Mouse (Mus musculus): ENCODE data around the gene Abca6. TPM values are rescaled to one million over a fixed set of nuclear protein-coding genes. Genes with fewer than 3 reads are reported as not detected.

Gene Abca6
- total and polyA plus RNA-seq, 2 experiments = 20.9 to 296 TPM

DNA sequence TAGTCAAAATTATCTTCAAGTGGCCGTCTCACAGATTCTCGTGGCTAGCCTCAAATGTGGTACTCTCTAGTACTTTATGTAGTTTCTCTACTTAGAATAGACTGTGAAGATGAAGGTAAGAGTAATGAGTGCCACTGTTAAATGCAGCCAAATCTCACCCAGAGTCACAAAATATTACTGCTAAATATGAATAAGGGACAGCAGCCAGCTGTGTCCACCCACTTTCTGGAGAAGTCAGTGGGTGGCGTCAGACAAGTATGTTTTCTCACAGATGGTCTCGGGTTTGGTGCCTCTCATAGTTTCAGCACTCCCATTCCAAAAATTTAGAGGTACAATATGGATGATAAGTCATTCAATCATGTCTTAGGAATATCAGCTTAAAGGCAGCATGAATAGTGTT, 56.3 kb downstream of the Abca6 start:
- no peak for DNase-seq (ENCODE audit: extremely low read depth, low read depth, low spot score)
- no peaks in the 10 kb centered on the region for H3K79me2 ChIP-seq (ENCODE audit: control insufficient read depth, insufficient read depth, low read length)
- H3K27ac ChIP-seq (replicated peaks; ENCODE audit: insufficient read depth, low read depth, low read length) = no peak overlapping the region
- no peak overlapping the region for H3K9ac ChIP-seq (ENCODE audit: low read depth, low read length)
- H3K4me3 ChIP-seq (ENCODE audit: insufficient read depth, low read depth, low read length) = no peak overlapping the region
- H3K4me1 ChIP-seq (ENCODE audit: control insufficient read depth, insufficient read depth, low read length) = peaks cover 10% of the 10 kb centered on the region
- no peak for TF ChIP-seq CTCF (IDR thresholded peaks at IDR 0.05; ENCODE audit: low read depth, low read length)
- no peak for TF ChIP-seq POLR2A (IDR thresholded peaks at IDR 0.05; ENCODE audit: extremely low read depth, insufficient read depth, low read length)
- no peaks in the 10 kb centered on the region for H3K27me3 ChIP-seq (ENCODE audit: control insufficient read depth, insufficient read depth, low read length)
- H3K36me3 ChIP-seq (ENCODE audit: control insufficient read depth, insufficient read depth, low read length) = peaks cover 66% of the 10 kb centered on the region
- whole genome bisulfite sequencing = 90% methylated on average over 4 of the region's 4 CpGs

DNA sequence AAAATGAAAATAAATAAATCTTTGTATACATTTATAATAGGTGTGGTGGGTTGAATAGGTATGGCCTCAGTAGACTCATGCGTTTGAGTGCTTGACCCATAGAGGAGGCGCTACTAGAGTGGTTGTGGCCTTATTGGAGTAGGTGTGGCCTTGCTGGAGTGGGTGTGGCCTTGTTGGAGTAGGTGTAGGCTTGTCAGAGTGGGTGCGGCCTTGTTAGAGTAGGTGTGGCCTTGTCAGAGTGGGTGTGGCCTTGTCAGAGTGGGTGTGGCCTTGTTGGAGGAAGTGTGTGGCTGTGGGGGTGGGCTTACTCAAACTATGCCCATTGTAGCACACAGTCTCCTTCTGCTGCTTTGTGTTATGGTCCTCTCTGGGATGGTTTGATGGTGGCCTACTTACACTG, 80.4 kb downstream of the Abca6 start:
- Histone ChIP-seq H3K4me3 (ENCODE audit: insufficient read depth, low read depth, low read length) (no peak overlapping the region), H3K27me3 (ENCODE audit: control insufficient read depth, insufficient read depth, low read length) (no peaks in the 10 kb centered on the region), H3K36me3 (ENCODE audit: control insufficient read depth, insufficient read depth, low read length) (peaks cover 15% of the 10 kb centered on the region), H3K79me2 (ENCODE audit: control insufficient read depth, insufficient read depth, low read length) (no peaks in the 10 kb centered on the region), H3K27ac (replicated peaks; ENCODE audit: insufficient read depth, low read depth, low read length) (no peak overlapping the region), H3K4me1 (ENCODE audit: control insufficient read depth, insufficient read depth, low read length) (no peaks in the 10 kb centered on the region), H3K9ac (ENCODE audit: low read depth, low read length) (no peak overlapping the region)
- 95% methylated on average over 3 of the region's 3 CpGs for WGBS
- peak; percentile 23 for DNase-seq (ENCODE audit: extremely low read depth, low read depth, low spot score)
- no peak for TF ChIP-seq CTCF (IDR thresholded peaks at IDR 0.05; ENCODE audit: low read depth, low read length)
- TF ChIP-seq POLR2A (IDR thresholded peaks at IDR 0.05; ENCODE audit: extremely low read depth, insufficient read depth, low read length) = no peak

DNA sequence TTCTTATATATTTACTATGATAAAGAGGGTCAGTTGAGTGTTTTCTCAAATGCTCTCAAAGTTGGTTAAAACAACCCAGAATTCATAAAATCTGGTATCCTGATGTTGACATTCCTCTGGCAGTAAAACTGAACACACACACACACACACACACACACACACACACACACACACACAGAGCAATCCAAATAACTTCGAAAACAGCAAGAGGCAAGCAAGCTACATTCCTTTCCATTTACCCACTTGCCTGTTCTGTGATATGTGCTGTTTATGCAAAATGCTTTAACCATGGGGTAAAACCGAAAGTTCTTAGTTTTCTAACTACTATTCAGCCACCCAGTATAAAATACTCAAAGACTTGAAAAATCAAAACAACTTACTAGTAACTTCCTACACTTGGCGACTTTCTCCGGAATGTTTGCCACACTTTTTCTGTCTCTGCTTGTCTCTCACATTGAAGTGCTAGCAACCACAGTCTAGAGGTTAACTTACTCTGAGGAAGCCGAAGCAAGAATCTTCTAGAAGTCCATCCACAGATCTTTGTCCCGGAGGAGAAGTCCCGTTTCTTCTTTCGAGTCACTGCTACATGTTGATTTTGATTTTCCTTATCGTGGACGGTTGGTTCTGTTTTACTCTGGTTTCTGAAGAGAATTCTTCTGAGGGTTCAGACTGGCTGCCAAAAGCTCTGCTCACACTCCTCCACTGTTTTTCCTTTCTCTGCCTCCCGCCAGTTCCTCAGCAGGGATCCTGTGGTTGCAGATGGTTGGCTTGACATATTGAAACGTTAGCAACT, 83.9 kb downstream of the Abca6 start, which contains the start of gene Abca9:
Gene Abca9 (minus strand): TSS at position 738 of the 793 bp plus-strand sequence.
- peak; percentile 30 for DNase-seq (ENCODE audit: extremely low read depth, low read depth, low spot score)
- Histone ChIP-seq H3K4me1 (ENCODE audit: control insufficient read depth, insufficient read depth, low read length) (no peaks in the 10 kb centered on the region), H3K4me3 (ENCODE audit: insufficient read depth, low read depth, low read length) (peak within 1 kb of the TSS; percentile 49; the same call in 1 of the 2 replicates), H3K79me2 (ENCODE audit: control insufficient read depth, insufficient read depth, low read length) (no peaks in the 10 kb centered on the region), H3K9ac (ENCODE audit: low read depth, low read length) (peak within 1 kb of the TSS; percentile 43; the same call in 1 of the 2 replicates), H3K36me3 (ENCODE audit: control insufficient read depth, insufficient read depth, low read length) (no peaks in the 10 kb centered on the region), H3K27ac (replicated peaks; ENCODE audit: insufficient read depth, low read depth, low read length) (peak within 1 kb of the TSS; percentile 5; the same call in 1 of the 2 replicates), H3K27me3 (ENCODE audit: control insufficient read depth, insufficient read depth, low read length) (no peaks in the 10 kb centered on the region)
- 47% methylated on average over 12 of the region's 12 CpGs for whole genome bisulfite sequencing
- TF ChIP-seq POLR2A (IDR thresholded peaks at IDR 0.05; ENCODE audit: extremely low read depth, insufficient read depth, low read length) (no peak), CTCF (IDR thresholded peaks at IDR 0.05; ENCODE audit: low read depth, low read length) (no peak)

DNA sequence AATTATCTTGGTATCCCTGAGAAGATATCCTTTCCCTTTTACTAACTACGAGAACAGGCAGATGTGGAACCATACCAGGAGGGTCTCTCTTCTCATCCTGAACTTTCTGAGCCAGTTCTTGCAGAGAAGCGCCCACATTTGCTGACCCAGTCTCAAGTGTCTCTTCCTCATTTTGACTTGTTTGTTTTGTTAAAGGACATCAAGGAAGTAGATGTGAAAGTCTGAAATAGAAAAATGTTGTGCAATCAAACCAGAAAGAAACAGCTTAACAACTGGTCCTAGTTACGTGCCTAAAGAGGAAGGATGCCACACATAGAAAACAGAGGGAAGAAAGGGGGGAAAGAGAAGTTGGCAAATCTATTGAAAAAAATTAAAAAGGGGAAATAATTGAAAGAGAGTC, 85.8 kb downstream of the Abca6 start:
- TF ChIP-seq POLR2A (IDR thresholded peaks at IDR 0.05; ENCODE audit: extremely low read depth, insufficient read depth, low read length) = no peak
- TF ChIP-seq CTCF (IDR thresholded peaks at IDR 0.05; ENCODE audit: low read depth, low read length) = no peak

DNA sequence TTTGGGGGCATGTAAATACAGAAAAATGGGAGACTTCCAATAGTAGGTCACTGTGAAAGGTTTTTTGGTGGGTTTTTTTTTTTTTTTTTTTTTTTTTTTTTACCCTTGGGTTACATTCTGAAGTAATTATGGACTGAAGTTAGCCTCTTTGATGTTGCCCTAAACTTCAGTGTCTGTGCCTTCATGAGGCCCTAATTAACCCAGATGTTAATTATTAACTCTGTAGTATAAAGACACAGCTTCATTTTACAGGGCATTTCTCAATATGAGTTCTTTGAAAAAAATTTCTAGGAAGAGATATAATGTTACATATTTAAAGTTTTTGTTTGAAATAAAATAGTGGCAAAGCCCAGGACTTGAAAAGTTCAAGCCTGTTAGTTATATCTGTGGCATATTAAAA, 86.2 kb downstream of the Abca6 start:
- Histone ChIP-seq H3K36me3 (ENCODE audit: control insufficient read depth, insufficient read depth, low read length) (no peaks in the 10 kb centered on the region), H3K4me3 (ENCODE audit: insufficient read depth, low read depth, low read length) (no peak overlapping the region), H3K27ac (replicated peaks; ENCODE audit: insufficient read depth, low read depth, low read length) (no peak overlapping the region), H3K4me1 (ENCODE audit: control insufficient read depth, insufficient read depth, low read length) (no peaks in the 10 kb centered on the region), H3K9ac (ENCODE audit: low read depth, low read length) (no peak overlapping the region), H3K79me2 (ENCODE audit: control insufficient read depth, insufficient read depth, low read length) (no peaks in the 10 kb centered on the region), H3K27me3 (ENCODE audit: control insufficient read depth, insufficient read depth, low read length) (no peaks in the 10 kb centered on the region)
- TF ChIP-seq CTCF (IDR thresholded peaks at IDR 0.05; ENCODE audit: low read depth, low read length) (no peak), POLR2A (IDR thresholded peaks at IDR 0.05; ENCODE audit: extremely low read depth, insufficient read depth, low read length) (no peak)
- no peak for DNase-seq (ENCODE audit: extremely low read depth, low read depth, low spot score)

More for the DNA sequence above, 85.8 kb downstream of the Abca6 start:
- Histone ChIP-seq H3K4me1 (ENCODE audit: control insufficient read depth, insufficient read depth, low read length) (no peaks in the 10 kb centered on the region), H3K27ac (replicated peaks; ENCODE audit: insufficient read depth, low read depth, low read length) (no peak overlapping the region), H3K79me2 (ENCODE audit: control insufficient read depth, insufficient read depth, low read length) (no peaks in the 10 kb centered on the region), H3K36me3 (ENCODE audit: control insufficient read depth, insufficient read depth, low read length) (no peaks in the 10 kb centered on the region), H3K27me3 (ENCODE audit: control insufficient read depth, insufficient read depth, low read length) (no peaks in the 10 kb centered on the region), H3K4me3 (ENCODE audit: insufficient read depth, low read depth, low read length) (no peak overlapping the region), H3K9ac (ENCODE audit: low read depth, low read length) (no peak overlapping the region)
- DNase-seq (ENCODE audit: extremely low read depth, low read depth, low spot score) = peak; percentile 61
- WGBS = 54% methylated on average over 3 of the region's 3 CpGs

DNA sequence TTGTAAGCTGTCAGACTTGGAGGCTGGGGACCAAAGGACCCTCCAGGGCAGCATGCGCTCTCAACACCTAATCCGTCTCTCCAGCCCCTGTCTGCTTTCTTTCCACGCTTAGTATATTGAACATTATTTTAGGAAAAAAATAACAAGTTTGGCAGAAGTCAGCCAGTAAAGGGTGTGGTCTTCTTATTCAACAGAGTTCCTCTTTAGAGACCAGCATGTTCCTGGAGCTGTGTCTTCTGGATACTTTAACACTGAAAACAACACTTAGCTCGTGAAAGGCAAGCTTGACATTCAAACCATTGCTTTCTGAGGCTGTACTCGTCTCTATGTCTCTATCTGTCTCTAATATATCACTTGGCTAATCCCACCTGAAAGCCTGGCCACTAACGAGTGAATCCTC, 94.5 kb downstream of the Abca6 start:
- DNase-seq (ENCODE audit: extremely low read depth, low read depth, low spot score) = no peak
- Histone ChIP-seq H3K27me3 (ENCODE audit: control insufficient read depth, insufficient read depth, low read length) (no peaks in the 10 kb centered on the region), H3K4me3 (ENCODE audit: insufficient read depth, low read depth, low read length) (no peak overlapping the region), H3K4me1 (ENCODE audit: control insufficient read depth, insufficient read depth, low read length) (peaks cover 2% of the 10 kb centered on the region), H3K27ac (replicated peaks; ENCODE audit: insufficient read depth, low read depth, low read length) (no peak overlapping the region), H3K79me2 (ENCODE audit: control insufficient read depth, insufficient read depth, low read length) (no peaks in the 10 kb centered on the region), H3K9ac (ENCODE audit: low read depth, low read length) (no peak overlapping the region), H3K36me3 (ENCODE audit: control insufficient read depth, insufficient read depth, low read length) (no peaks in the 10 kb centered on the region; the same call in 1 of the 2 replicates)
- WGBS = 77% methylated on average over 6 of the region's 6 CpGs
- TF ChIP-seq POLR2A (IDR thresholded peaks at IDR 0.05; ENCODE audit: extremely low read depth, insufficient read depth, low read length) (no peak), CTCF (IDR thresholded peaks at IDR 0.05; ENCODE audit: low read depth, low read length) (no peak)

Data from liver, adult 2 months (tissue).